Mouse (Mus musculus): ENCODE results near the gene Fbxw11. TPM values are rescaled to one million over a fixed set of nuclear protein-coding genes. Genes with fewer than 3 reads are reported as not detected.
"Not testable (repeated sequence)": the region's sequence is repeated elsewhere in the genome, so short reads cannot be mapped to it uniquely, and the experiment has no call there.

The Fbxw11 gene
- polyA plus RNA-seq, 1 experiment from 2014 or later = 32.1 TPM

GRCm38 (mm10) chr11:32715495-32715894 lies 73.0 kb downstream of the Fbxw11 start:
- H3K27me3 ChIP-seq (ENCODE audit: control insufficient read depth, insufficient read depth, low read length) = no peaks in the 10 kb centered on the region
- 0 out of 2 replicates have a peak, but pooled peaks cover 2% of the 10 kb centered on the region for H3K4me1 ChIP-seq (replicated peaks; ENCODE audit: control insufficient read depth, insufficient read depth)
- ATAC-seq (ENCODE audit: low FRiP score, low TSS enrichment) (no peak), DNase-seq (ENCODE audit: low spot score) (no peak)
- no peaks in the 10 kb centered on the region for H3K9me3 ChIP-seq (ENCODE audit: control insufficient read depth, low read length)
- no peak overlapping the region for H3K4me2 ChIP-seq (replicated peaks; ENCODE audit: low read depth)
- no peak overlapping the region for H3K4me3 ChIP-seq (ENCODE audit: low read depth, low read length)
- no peak overlapping the region for H3K27ac ChIP-seq (replicated peaks)
- whole genome bisulfite sequencing = 72% methylated on average over 6 of the region's 6 CpGs
- H3K36me3 ChIP-seq (ENCODE audit: control insufficient read depth, insufficient read depth, low read length) = peaks cover 6% of the 10 kb centered on the region; the same call in 1 of the 2 replicates
- TF ChIP-seq EP300 (optimal IDR thresholded peaks at IDR 0.05) (no peak), CTCF (IDR thresholded peaks at IDR 0.05; ENCODE audit: low read depth) (no peak)
- H3K9ac ChIP-seq (ENCODE audit: low read length) = no peak overlapping the region

DNA sequence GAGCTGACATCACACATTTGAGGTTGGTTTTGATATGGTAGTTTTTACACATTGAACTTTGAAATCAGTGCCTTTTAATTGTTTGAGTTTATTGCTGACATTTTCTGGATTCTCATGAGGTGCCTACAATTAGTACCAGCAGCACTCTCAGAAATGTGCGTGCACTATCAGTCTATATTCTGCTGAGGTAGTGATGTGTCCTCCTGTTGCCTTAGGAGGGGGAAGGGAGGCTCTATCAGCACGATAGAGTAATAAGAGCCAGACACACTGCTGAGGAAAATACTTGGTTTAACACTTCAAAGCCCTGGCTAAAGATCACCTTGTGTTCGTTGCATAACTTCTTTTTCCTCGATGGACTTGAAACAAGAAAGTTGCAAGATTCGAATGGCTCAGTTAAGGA lies 73.4 kb downstream of the Fbxw11 start:
- H3K27me3 ChIP-seq (ENCODE audit: control insufficient read depth, insufficient read depth, low read length) = no peaks in the 10 kb centered on the region
- WGBS = 62% methylated on average over 5 of the region's 5 CpGs
- DNase-seq (ENCODE audit: low spot score) = no peak
- H3K36me3 ChIP-seq (ENCODE audit: control insufficient read depth, insufficient read depth, low read length) = peaks cover 6% of the 10 kb centered on the region; the same call in 1 of the 2 replicates
- no peak for ATAC-seq (ENCODE audit: low FRiP score, low TSS enrichment)
- H3K9ac ChIP-seq (ENCODE audit: low read length) = no peak overlapping the region
- TF ChIP-seq CTCF (IDR thresholded peaks at IDR 0.05; ENCODE audit: low read depth) (no peak), EP300 (optimal IDR thresholded peaks at IDR 0.05) (no peak)
- H3K9me3 ChIP-seq (ENCODE audit: control insufficient read depth, low read length) = no peaks in the 10 kb centered on the region
- H3K4me2 ChIP-seq (replicated peaks; ENCODE audit: low read depth) = no peak overlapping the region
- 0 out of 2 replicates have a peak, but pooled peaks cover 2% of the 10 kb centered on the region for H3K4me1 ChIP-seq (replicated peaks; ENCODE audit: control insufficient read depth, insufficient read depth)
- H3K4me3 ChIP-seq (ENCODE audit: low read depth, low read length) = no peak overlapping the region
- H3K27ac ChIP-seq (replicated peaks) = no peak overlapping the region

DNA sequence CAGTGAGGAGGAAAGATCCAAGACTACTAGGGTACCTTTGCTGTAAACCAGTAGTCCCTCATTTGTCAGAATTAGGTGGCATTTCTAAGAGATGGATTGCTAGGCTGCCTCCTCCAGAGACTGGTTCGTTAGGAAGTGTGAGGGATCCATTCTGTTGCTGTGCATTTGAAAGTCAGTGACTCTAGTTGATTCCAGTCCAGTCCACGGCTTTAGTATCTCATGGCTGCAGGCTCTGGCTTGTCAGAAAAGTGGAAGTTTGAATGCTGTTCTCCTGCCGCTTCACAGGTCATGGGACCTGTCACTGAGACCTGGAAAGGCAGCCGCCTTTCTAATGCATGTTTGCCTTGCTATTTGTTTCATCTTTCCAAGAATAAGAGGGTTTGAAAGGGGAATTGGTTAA lies 74.4 kb downstream of the Fbxw11 start:
- Histone ChIP-seq H3K4me1 (replicated peaks; ENCODE audit: control insufficient read depth, insufficient read depth) (0 out of 2 replicates have a peak, but pooled peaks cover 2% of the 10 kb centered on the region), H3K9me3 (ENCODE audit: control insufficient read depth, low read length) (no peaks in the 10 kb centered on the region), H3K4me2 (replicated peaks; ENCODE audit: low read depth) (no peak overlapping the region), H3K4me3 (ENCODE audit: low read depth, low read length) (no peak overlapping the region), H3K27me3 (ENCODE audit: control insufficient read depth, insufficient read depth, low read length) (no peaks in the 10 kb centered on the region), H3K9ac (ENCODE audit: low read length) (no peak overlapping the region), H3K27ac (replicated peaks) (no peak overlapping the region), H3K36me3 (ENCODE audit: control insufficient read depth, insufficient read depth, low read length) (peaks cover 5% of the 10 kb centered on the region; the same call in 1 of the 2 replicates)
- ATAC-seq (ENCODE audit: low FRiP score, low TSS enrichment) = no peak
- WGBS = 62% methylated on average over 4 of the region's 4 CpGs
- no peak for TF ChIP-seq CTCF (IDR thresholded peaks at IDR 0.05; ENCODE audit: low read depth)
- no peak for DNase-seq (ENCODE audit: low spot score)

GRCm38 (mm10) chr11:32717711-32718110 lies 75.2 kb downstream of the Fbxw11 start:
- not testable (repeated sequence) for H3K27ac ChIP-seq (replicated peaks); H3K36me3 ChIP-seq (ENCODE audit: control insufficient read depth, insufficient read depth, low read length); H3K4me3 ChIP-seq (ENCODE audit: low read depth, low read length); H3K4me1 ChIP-seq (replicated peaks; ENCODE audit: control insufficient read depth, insufficient read depth); H3K27me3 ChIP-seq (ENCODE audit: control insufficient read depth, insufficient read depth, low read length); H3K4me2 ChIP-seq (replicated peaks; ENCODE audit: low read depth); DNase-seq (ENCODE audit: low spot score); H3K9me3 ChIP-seq (ENCODE audit: control insufficient read depth, low read length); H3K9ac ChIP-seq (ENCODE audit: low read length); ATAC-seq (ENCODE audit: low FRiP score, low TSS enrichment)
- WGBS = 86% methylated on average over 9 of the region's 9 CpGs

DNA sequence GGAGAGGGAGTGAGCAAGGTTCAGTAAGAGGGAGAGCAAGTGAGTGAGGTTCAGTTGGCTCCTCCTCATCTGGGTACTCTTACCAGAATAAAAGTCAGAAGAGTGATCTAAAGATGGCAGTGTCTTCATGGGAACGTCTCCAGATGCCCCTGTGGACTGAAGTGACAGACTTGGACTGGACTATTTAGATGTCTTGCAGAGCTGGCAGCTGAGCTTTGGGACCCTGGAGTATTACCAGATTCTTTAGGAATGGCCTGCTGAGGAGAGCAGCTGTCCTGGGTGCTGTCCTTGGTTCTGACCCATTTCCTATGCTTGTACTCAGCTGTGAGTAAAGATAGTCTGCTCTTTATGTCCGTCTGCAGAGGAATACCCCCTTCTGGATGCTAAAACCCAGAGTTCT lies 75.8 kb downstream of the Fbxw11 start:
- ATAC-seq (ENCODE audit: low FRiP score, low TSS enrichment) (no peak), DNase-seq (ENCODE audit: low spot score) (peak; percentile 24)
- TF ChIP-seq EP300 (optimal IDR thresholded peaks at IDR 0.05) (no peak), CTCF (IDR thresholded peaks at IDR 0.05; ENCODE audit: low read depth) (no peak)
- Histone ChIP-seq H3K27ac (replicated peaks) (no peak overlapping the region), H3K4me1 (replicated peaks; ENCODE audit: control insufficient read depth, insufficient read depth) (0 out of 2 replicates have a peak, but pooled peaks cover 2% of the 10 kb centered on the region), H3K4me2 (replicated peaks; ENCODE audit: low read depth) (no peak overlapping the region), H3K9ac (ENCODE audit: low read length) (no peak overlapping the region), H3K4me3 (ENCODE audit: low read depth, low read length) (no peak overlapping the region), H3K36me3 (ENCODE audit: control insufficient read depth, insufficient read depth, low read length) (no peaks in the 10 kb centered on the region; the same call in 1 of the 2 replicates), H3K9me3 (ENCODE audit: control insufficient read depth, low read length) (no peaks in the 10 kb centered on the region), H3K27me3 (ENCODE audit: control insufficient read depth, insufficient read depth, low read length) (no peaks in the 10 kb centered on the region)
- 52% methylated on average over 2 of the region's 2 CpGs for WGBS

GRCm38 (mm10) chr11:32718979-32719378 lies 76.5 kb downstream of the Fbxw11 start:
- Histone ChIP-seq H3K4me3 (ENCODE audit: low read depth, low read length) (no peak overlapping the region), H3K4me1 (replicated peaks; ENCODE audit: control insufficient read depth, insufficient read depth) (0 out of 2 replicates have a peak, but pooled peaks cover 2% of the 10 kb centered on the region), H3K9ac (ENCODE audit: low read length) (no peak overlapping the region), H3K4me2 (replicated peaks; ENCODE audit: low read depth) (no peak overlapping the region), H3K36me3 (ENCODE audit: control insufficient read depth, insufficient read depth, low read length) (no peaks in the 10 kb centered on the region; the same call in 1 of the 2 replicates), H3K27ac (replicated peaks) (no peak overlapping the region), H3K9me3 (ENCODE audit: control insufficient read depth, low read length) (no peaks in the 10 kb centered on the region), H3K27me3 (ENCODE audit: control insufficient read depth, insufficient read depth, low read length) (no peaks in the 10 kb centered on the region)
- DNase-seq (ENCODE audit: low spot score) = no peak
- no peak for TF ChIP-seq CTCF (IDR thresholded peaks at IDR 0.05; ENCODE audit: low read depth)
- TF ChIP-seq EP300 (optimal IDR thresholded peaks at IDR 0.05) = no peak
- WGBS = 85% methylated on average over 4 of the region's 4 CpGs
- no peak for ATAC-seq (ENCODE audit: low FRiP score, low TSS enrichment)
